Mouse (Mus musculus) lung, postnatal 36 days (tissue): ENCODE data around the gene BC025920.

ENCODE experiments used
- DNase-seq: peaks from one replicate; pipeline ENCODE4 v3.0.0; 2022; ENCODE audit warnings: mixed read lengths

Gene BC025920

DNA sequence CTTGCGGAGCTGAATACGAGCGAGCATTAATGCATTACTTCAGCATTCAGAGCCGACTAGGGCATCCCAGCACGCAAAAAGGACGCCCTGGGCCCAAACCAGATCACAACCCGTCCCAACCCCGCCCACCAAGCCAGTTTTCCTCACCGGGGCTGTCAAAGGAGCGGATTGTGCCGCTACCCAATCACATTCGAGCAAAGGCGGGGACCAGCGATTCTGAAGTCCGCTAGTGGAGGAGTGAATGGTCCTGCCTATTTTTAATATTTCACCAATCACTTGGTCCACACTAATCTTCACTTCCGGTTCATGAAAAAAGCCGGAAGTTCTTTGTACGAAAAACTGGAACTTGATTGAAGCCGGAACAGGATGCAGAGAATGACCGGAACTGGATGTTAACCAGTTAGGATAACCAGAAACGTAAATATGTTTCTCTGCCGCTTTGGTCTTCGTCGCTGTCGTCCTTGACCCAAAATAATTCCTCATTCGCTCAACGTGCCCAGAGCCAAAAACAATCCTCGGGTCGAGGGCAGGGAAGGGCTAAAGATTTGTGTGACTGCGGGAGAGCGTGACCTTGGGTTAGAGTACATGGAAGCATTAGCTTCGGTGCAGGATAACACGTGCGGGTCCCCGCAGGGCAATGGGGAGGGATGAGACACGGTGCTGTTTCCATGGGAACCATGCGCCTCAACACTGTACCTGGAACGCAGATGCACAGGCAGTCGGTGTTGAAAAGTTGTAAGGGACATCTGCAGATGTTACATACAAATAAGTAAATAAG is at the start of gene BC025920:
TSS of gene BC025920 (plus strand) at position 297 of the 778 bp plus-strand sequence.
- DNase-seq = peak; percentile 98

GRCm38 (mm10) chr10:81556282-81556681 is 49.8 kb upstream of the BC025920 start:
- DNase-seq = no peak

DNA sequence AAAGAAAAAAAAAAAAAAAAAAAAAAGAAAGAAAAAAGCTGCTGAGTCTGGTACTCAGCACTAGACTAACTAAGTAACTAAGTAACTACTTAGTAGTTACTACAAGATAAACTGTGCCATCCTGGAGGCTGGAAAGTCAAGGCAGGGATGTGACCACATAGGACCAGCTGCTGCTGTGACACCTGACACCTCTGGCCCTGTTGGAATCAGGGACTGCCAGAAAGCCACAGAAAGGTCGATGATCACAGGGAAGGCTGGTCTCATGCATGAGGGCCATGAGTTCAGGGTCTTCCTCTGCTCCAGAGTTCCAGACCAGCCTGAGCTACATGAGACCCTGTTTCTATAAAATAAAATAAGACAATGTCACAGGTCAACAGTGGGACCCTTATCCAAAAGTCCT is 48.6 kb upstream of the BC025920 start:
- DNase-seq = no peak

DNA sequence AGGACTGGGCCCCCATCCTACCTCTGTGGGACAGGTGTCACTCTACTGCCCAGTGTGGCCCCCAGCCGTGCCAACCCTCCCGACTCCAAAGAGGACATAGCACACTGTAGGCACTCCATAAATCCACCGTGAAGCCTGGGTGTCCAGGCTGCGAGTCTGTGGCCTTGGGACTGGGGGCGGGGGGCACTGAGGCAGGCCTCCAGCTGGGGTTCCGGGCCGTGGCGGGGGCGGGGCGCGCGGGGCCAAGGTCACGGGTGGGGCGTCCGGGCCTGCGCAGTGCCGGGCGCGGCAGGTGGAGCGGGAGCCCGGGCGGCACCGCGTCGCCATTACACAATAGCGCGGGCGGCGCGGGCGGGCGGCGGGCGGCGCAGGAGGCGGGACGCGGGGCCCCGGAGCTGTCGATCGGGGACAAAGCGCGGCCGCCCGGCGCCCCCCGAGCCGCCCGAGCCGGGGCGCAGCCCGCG is 46.9 kb upstream of the BC025920 start, which contains the start of gene Aes:
TSS of gene Aes (plus strand) at position 326 of the 464 bp plus-strand sequence.
- DNase-seq = peak; percentile 87

GRCm38 (mm10) chr10:81559627-81560539 is 46.2 kb upstream of the BC025920 start:
- peak; percentile 72 for DNase-seq

DNA sequence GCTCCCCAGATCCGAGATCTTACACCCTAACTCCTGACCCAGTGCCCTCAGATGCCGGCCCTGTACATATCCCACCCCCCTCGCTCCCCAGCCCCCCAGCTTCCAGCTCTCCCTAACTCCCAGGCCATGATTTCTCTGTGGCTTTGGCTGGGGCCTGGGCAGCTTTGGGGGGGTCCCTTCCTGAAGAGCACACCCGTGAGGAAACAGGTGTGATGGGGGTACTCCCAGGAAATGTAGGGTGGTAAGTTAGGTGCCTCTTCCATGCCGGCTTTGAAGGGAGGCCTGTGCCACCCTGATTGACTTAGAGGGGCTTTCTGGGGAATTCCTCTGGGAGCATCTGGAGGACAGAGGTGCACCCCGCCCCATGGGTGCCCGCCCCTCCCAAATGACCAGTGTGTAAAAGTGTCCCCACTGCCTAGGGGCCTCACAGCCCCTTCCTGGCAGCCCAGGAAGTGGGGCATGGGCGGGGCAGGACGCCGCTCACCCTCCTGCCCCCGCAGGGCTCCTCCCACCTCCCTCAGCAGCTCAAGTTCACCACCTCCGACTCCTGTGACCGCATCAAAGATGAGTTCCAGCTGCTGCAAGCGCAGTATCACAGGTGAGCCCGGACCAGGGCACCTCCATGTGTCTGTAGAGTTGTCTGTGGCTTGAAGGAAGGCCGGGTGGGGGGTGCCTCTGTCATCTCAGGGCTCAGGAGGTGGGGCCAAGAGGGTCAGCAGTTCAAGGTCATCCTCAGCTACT is 45.2 kb upstream of the BC025920 start:
- DNase-seq = peak; percentile 72

DNA sequence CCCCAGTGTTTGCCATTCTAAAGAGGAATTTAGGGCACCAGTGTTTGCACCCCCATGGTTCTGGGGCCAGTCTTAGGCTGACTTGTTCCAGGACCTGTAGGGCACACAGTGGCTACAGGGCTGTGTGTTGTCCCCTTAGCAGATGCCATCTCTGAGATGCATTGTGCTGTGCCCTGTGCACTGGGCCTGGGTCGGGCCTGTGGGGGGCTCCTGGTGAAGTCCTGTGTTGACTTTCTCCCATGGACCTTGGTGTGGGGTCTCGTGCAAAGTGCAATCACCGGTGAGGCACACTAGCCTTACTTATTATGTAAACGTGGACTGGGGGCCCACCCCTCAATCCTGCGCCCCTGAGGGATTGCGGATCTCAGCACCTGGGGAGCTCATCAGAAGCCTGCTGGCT is 43.7 kb upstream of the BC025920 start:
- no peak for DNase-seq

DNA sequence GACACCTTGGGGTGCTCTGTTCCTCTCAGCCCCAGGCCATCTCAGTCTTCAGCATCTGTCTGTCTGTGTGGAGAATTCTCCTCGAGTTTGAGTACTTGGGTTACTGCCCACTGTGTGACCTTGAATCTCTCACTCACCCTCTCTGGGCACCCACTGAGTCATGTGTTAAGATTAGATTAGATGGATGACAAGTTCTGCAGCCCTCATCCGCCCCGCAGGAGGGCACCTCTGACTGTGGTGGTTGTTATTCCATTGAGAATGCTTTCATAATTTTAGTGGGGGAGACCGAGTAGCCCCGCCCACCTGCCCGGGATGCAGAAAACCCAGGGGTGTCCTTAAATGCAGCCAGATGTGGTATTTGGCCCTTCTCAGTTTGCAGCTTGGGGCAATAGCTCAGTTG is 42.6 kb upstream of the BC025920 start:
- DNase-seq = no peak

- peak; percentile 71 for DNase-seq
Measured at GRCm38 (mm10) chr10:81564216-81564615, 41.9 kb upstream of the BC025920 start.

- DNase-seq = peak; percentile 77
Measured at GRCm38 (mm10) chr10:81564734-81565133, 41.3 kb upstream of the BC025920 start.

GRCm38 (mm10) chr10:81565257-81566228 is 40.5 kb upstream of the BC025920 start:
- DNase-seq = no peak

DNA sequence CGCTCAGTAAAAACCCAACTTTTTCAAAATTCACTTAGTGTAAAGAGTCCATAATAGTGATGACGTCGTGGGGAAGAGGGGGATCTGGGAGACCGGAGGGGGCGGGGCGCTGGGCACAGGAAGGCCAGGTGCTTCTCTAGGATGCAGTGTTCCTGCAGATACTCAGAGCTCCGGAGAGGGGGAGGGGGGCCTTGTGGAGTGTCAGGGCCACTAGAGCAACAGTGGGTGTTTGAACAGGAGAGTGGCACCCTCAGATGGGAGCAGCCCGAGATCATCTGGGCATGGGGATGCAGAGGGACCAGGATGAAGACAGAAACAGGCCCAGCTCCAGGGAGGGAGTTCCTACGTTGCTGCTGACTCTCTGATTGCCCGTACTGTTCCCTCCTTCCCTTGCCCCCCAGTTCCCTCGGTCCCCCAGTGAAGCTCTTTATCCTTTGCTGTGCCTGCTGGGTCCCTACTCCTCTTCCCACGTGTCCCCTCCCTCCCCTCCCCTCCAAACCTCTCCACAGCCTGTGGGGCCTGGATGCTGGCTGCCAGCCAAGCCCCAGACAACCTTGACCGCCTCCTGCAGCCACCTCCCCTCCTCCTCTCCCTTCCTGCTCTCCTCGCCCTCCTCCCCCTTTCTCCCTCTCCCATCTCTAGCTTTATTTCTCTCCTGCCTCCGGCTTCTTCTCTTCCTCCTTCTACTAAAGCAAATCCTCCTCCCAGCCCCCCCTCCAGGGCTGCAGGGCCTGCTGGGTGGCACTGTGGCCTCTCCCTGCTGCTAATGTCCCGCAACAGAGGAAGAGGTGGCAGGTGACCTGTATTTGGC is 37.5 kb upstream of the BC025920 start:
- peak; percentile 52 for DNase-seq

GRCm38 (mm10) chr10:81569507-81570237 is 36.4 kb upstream of the BC025920 start:
- DNase-seq = no peak

GRCm38 (mm10) chr10:81570238-81570800 is 35.8 kb upstream of the BC025920 start:
- no peak for DNase-seq

DNA sequence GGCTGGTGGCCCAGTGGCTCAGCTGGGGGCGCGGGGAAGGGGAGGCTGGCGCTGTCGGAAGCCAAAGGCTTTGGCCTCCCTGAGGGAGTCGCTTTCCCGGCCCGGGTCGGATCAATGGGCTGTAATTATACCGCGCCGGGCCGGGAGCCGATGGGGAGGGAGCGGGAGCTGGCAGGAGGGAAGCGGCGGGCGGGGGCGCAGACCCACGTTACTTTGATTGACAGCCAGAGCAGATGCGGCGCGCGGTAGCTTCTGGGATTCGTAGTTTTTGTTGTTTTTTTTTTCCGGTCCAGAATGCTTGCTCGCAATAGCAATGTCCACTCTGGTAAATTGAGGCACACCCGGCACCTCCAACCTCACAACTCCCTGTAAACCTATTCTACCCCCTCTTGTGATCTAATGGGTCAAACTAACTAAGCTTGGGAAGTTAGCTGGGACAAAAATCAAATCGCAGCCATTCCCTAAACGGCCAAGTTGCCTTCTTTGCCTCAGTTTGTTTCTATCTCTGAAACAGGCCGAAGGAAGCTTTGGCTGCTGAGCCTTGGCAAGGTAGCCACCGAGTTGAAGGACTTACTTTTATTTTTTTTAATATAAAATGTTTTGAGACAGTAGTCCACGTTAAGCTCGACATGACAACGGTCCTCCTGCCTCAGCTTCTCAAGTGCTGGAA is 35.1 kb upstream of the BC025920 start:
- DNase-seq = peak; percentile 97

DNA sequence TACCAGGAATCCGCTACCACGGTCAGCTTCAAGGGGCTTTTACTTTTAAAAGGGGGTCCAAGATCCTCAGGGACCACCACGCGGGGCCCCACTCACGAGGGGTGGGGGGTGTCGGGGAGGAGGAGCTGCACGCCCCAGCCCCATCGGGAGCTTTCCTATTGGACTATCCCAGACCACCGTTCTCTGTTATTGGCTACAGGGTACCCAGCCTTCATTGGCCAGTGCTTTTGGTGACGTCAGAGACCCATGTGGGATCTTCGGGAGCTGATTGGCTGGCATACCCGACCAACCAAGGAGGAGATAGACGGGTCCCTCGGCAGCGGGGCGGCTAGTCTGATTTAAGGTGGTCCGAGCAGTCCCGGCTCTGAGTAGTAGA is 34.6 kb upstream of the BC025920 start:
- DNase-seq = peak; percentile 100

DNA sequence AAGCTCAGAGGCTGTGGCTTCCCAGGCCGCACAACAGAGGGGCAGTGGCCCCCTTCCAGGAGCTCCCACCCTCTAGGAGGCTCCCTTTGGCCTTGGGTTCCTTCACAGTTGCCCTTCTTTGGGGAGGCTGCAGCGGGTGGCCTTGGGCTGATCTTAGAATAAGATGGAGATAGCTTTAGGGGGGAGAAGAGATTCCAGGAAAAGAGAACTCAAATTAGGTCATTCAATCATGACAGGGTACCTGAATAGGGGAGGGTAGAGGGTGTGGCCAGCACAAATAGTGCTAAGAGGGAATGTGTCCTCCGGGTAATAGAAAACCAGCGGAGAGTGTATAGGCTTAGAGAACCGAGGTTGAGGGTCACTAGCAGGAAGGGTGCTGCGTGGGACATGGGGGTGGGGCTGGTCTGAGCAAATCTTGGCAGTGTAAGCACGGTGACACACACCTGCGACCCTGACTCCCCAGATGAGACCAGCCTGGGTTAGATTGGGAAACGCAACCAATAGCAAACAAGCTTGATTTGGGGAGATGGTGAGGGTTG is 33.9 kb upstream of the BC025920 start:
- DNase-seq = no peak

GRCm38 (mm10) chr10:81572975-81573374 is 33.1 kb upstream of the BC025920 start:
- DNase-seq = no peak
